Mouse (Mus musculus) left cerebral cortex, adult 2 months (tissue): ENCODE measurements around the gene Gm5726. TPM values are rescaled to one million over a fixed set of nuclear protein-coding genes. Genes with fewer than 3 reads are reported as not detected.
"Not testable (repeated sequence)": the region's sequence is repeated elsewhere in the genome, so short reads cannot be mapped to it uniquely, and the experiment has no call there.

Experiments used
- DNase-seq, 2 experiments: peaks; one replicate each; pipeline ENCODE4 v3.0.0; 2021 to 2022; ENCODE audit warnings: low spot score in 2 of 2, mixed read lengths in 1 of 2; ENCODE audit errors: extremely low spot score in 1 of 2
- H3K27ac ChIP-seq: fragments of 200-600 bp; 2 replicates; pipeline ENCODE4 v1.8.1; 2022
- H3K4me3 ChIP-seq: fragments of 200-600 bp; 2 replicates; pipeline ENCODE4 v1.8.1; 2022
- intact Hi-C: fragments of 180-260 bp; cut with DNase I; formaldehyde crosslinking; loops from one replicate; pipeline ENCODE4 v1.15.1; 2025
- long read RNA-seq, 2 experiments: library from polyadenylated mRNA; stranded (forward); transcript quantifications; one replicate each; pipeline ENCODE4 v2.0.0; 2021; ENCODE audit warnings: borderline mapping rate in 2 of 2
- total RNA-seq, 2 experiments: library from RNA; stranded (reverse); gene quantifications; 2 replicates each; pipeline ENCODE4 v1.2.3; 2021

Gene Gm5726
- total RNA-seq = not detected
- long read RNA-seq, experiment 1 = 0 reads
- long read RNA-seq, experiment 2 = 0 reads

GRCm38 (mm10) chr7:20545657-20546056 is at the start of gene Gm5726:
Gm5726 (minus strand) TSS chr7:20545757.
- DNase-seq, intact Hi-C loops, H3K27ac ChIP-seq, H3K4me3 ChIP-seq: not testable (repeated sequence)

- H3K4me3 ChIP-seq, DNase-seq, H3K27ac ChIP-seq, intact Hi-C loops: not testable (repeated sequence)
These were observed 30.6 kb upstream of the Gm5726 start, which contains the start of gene Gm4141 for GRCm38 (mm10) chr7:20576141-20576540. Gm4141 (minus strand) TSS chr7:20576241.

- intact Hi-C loops, DNase-seq, H3K27ac ChIP-seq, H3K4me3 ChIP-seq: not testable (repeated sequence)
These were observed 12.0 kb downstream of the Gm5726 start, which contains the start of gene Vmn1r104 for GRCm38 (mm10) chr7:20533537-20533936. Vmn1r104 (plus strand) TSS chr7:20533837.

- H3K27ac ChIP-seq, H3K4me3 ChIP-seq, intact Hi-C loops, DNase-seq: not testable (repeated sequence)
These were observed 35.1 kb downstream of the Gm5726 start, which contains the start of gene Vmn1r103 for GRCm38 (mm10) chr7:20510434-20510833. Vmn1r103 (minus strand) TSS chr7:20510534.

Other genes with a start within 250 kb of the Gm5726 start
- gene Gm4133, start 211.7 kb downstream of the Gm5726 start, total RNA-seq = not detected
- not detected for gene Gm5728, start 170.3 kb downstream of the Gm5726 start, total RNA-seq
- not detected for gene Vmn1r100, start 127.8 kb downstream of the Gm5726 start, total RNA-seq
- gene Vmn1r101, start 103.2 kb downstream of the Gm5726 start, total RNA-seq = not detected
- gene Gm10670, start 70.8 kb downstream of the Gm5726 start, total RNA-seq = not detected
- gene Vmn1r103, start 35.2 kb downstream of the Gm5726 start, total RNA-seq = not detected
- gene Vmn1r104, start 11.9 kb downstream of the Gm5726 start, total RNA-seq = not detected
- not detected for gene Gm4141, start 30.5 kb upstream of the Gm5726 start, total RNA-seq
- gene Gm4513, start 53.3 kb upstream of the Gm5726 start, total RNA-seq = not detected
- not detected for gene Vmn1r107, start 123.2 kb upstream of the Gm5726 start, total RNA-seq
- not detected for gene Vmn1r111, start 157.5 kb upstream of the Gm5726 start, total RNA-seq
- gene Gm10668, start 184.9 kb upstream of the Gm5726 start, total RNA-seq = not detected
- gene Vmn1r112, start 225.4 kb upstream of the Gm5726 start, total RNA-seq = not detected
- not detected for gene Vmn1r113, start 241.5 kb upstream of the Gm5726 start, total RNA-seq